Mouse (Mus musculus) myocyte (in vitro differentiated cells): Measurements from ENCODE around the gene Crip1.

Source experiments
- CEBPB ChIP-seq: IDR thresholded peaks from 2 replicates; pipeline ENCODE4 v1.6.1; 2011; ENCODE audit warnings: mild to moderate bottlenecking, moderate library complexity; ENCODE audit not compliant: poor library complexity, insufficient read depth, severe bottlenecking
- MAX ChIP-seq: IDR thresholded peaks from one replicate; pipeline ENCODE4 v1.6.1; 2011; ENCODE audit warnings: low read depth, mild to moderate bottlenecking, control low read depth
- MYOG ChIP-seq, 3 experiments: IDR thresholded peaks; one replicate each; pipeline ENCODE4 v1.6.1; 2011; ENCODE audit warnings: control low read depth in 2 of 3, low read depth in 2 of 3, mild to moderate bottlenecking in 2 of 3; ENCODE audit not compliant: insufficient read length in 2 of 3, control insufficient read depth in 1 of 3, insufficient read depth in 1 of 3
- POLR2A ChIP-seq: IDR thresholded peaks from one replicate; pipeline ENCODE4 v1.6.1; 2011; ENCODE audit warnings: low read depth, mild to moderate bottlenecking, control low read depth, moderate library complexity; ENCODE audit not compliant: insufficient read length
- POLR2AphosphoS2 ChIP-seq: IDR thresholded peaks from one replicate; pipeline ENCODE4 v1.6.1; 2011; ENCODE audit warnings: low read depth, control low read depth; ENCODE audit not compliant: insufficient read length
- SRF ChIP-seq: IDR thresholded peaks from one replicate; pipeline ENCODE4 v1.6.1; 2011; ENCODE audit warnings: low read depth; ENCODE audit not compliant: control insufficient read depth, insufficient read length
- TCF12 ChIP-seq: IDR thresholded peaks from one replicate; pipeline ENCODE4 v1.6.1; 2011; ENCODE audit warnings: mild to moderate bottlenecking, control low read depth; ENCODE audit not compliant: poor library complexity, insufficient read depth, severe bottlenecking
- TCF3 ChIP-seq: IDR thresholded peaks from one replicate; pipeline ENCODE4 v1.6.1; 2011; ENCODE audit warnings: low read depth, control low read depth; ENCODE audit not compliant: insufficient read length
- USF1 ChIP-seq: IDR thresholded peaks from one replicate; pipeline ENCODE4 v1.6.1; 2011; ENCODE audit warnings: low read depth, mild to moderate bottlenecking, control low read depth, moderate library complexity

DNA sequence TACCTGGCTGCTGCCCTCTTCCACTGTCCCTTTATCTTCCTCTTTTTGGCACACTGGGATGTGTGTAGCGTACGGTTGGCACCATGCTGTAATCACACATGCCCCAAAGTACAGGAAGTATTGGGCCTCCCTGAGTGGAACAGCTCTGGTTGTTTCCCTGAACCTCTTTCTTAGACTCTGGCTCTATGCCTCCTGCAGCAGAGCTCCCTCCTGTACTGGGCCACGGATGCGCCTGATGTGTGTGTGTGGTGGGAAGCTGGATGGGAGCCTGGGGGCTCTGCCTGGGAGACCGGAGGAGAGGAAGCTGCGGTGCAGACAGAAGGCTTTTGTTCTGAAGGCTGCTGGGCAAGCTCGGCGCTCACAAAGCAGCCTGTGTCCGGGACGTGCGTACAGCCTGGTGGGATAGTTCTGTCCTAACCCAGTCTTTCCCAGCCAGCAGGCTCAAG is 17.5 kb downstream of the Crip1 start:
- TF ChIP-seq POLR2A = no peak
- TF ChIP-seq MYOG (IDR thresholded peaks at IDR 0.05; ENCODE audit: control insufficient read depth in 1 of 3, insufficient read depth in 1 of 3, insufficient read length in 2 of 3, low read depth in 2 of 3) = no peak
- TF ChIP-seq USF1 = no peak
- no peak for TF ChIP-seq MAX
- no peak for TF ChIP-seq CEBPB
- TF ChIP-seq TCF3 = no peak
- no peak for TF ChIP-seq TCF12
- no peak for TF ChIP-seq SRF
- no peak for TF ChIP-seq POLR2AphosphoS2
